Mouse (Mus musculus): ENCODE measurements around the gene Zfhx3. TPM values are rescaled to one million over a fixed set of nuclear protein-coding genes. Genes with fewer than 3 reads are reported as not detected.
A peak's percentile ranks its signal among the peaks of the same experiment; 100 is the strongest.

Gene Zfhx3
- polyA plus RNA-seq, 1 experiment from 2014 or later, result 34.7 TPM

GRCm38 (mm10) chr8:108854444-108855102, 912.1 kb downstream of the Zfhx3 start:
- Histone ChIP-seq H3K36me3 (replicated peaks; ENCODE audit: control insufficient read depth, insufficient read depth) (peaks cover 15% of the 10 kb centered on the region; the same call in 1 of the 2 replicates), H3K27me3 (ENCODE audit: control insufficient read depth, insufficient read depth, low read length) (no peaks in the 10 kb centered on the region), H3K27ac (no peak overlapping the region), H3K4me1 (replicated peaks; ENCODE audit: control insufficient read depth, insufficient read depth, low read length) (peaks cover 23% of the 10 kb centered on the region; the same call in 1 of the 2 replicates), H3K4me2 (replicated peaks) (no peak overlapping the region), H3K4me3 (replicated peaks; ENCODE audit: low read length) (no peak overlapping the region), H3K9me3 (ENCODE audit: control insufficient read depth, low read length) (no peaks in the 10 kb centered on the region), H3K9ac (no peak overlapping the region)
- 69% methylated on average over 12 of the region's 12 CpGs for WGBS
- DNase-seq (ENCODE audit: low spot score) (no peak), ATAC-seq (ENCODE audit: low FRiP score) (no peak)

DNA sequence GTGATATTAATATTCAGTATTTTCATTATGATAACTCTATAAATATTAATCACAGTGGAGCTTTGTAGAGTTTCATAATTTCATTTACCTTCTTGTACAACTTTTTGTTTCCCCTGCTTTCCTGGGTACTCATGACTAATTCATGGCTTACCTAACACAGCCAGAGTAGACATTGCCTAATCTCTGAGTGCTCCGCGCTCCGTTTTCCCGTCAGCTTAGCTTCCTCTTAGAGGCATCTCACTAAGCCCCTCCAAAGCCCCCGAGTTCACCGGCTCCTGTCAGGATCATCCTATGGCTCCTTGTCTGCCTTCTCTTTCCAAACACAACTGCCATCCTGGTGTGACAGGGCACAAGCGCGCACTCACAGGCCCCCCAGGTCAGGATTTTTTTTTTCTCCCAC, 916.6 kb downstream of the Zfhx3 start:
- ATAC-seq (ENCODE audit: low FRiP score), result no peak

GRCm38 (mm10) chr8:108859983-108860382, 917.5 kb downstream of the Zfhx3 start:
- H3K27ac ChIP-seq, result no peak overlapping the region
- H3K9me3 ChIP-seq (ENCODE audit: control insufficient read depth, low read length), result no peaks in the 10 kb centered on the region
- H3K9ac ChIP-seq, result no peak overlapping the region
- H3K27me3 ChIP-seq (ENCODE audit: control insufficient read depth, insufficient read depth, low read length), result no peaks in the 10 kb centered on the region
- DNase-seq (ENCODE audit: low spot score) (no peak), ATAC-seq (ENCODE audit: low FRiP score) (no peak)
- 67% methylated on average over 9 of the region's 9 CpGs for WGBS
- 0 out of 2 replicates have a peak, but pooled peaks cover 2% of the 10 kb centered on the region for H3K4me1 ChIP-seq (replicated peaks; ENCODE audit: control insufficient read depth, insufficient read depth, low read length)
- no peak overlapping the region for H3K4me3 ChIP-seq (replicated peaks; ENCODE audit: low read length)
- H3K4me2 ChIP-seq (replicated peaks), result no peak overlapping the region
- peaks cover 22% of the 10 kb centered on the region for H3K36me3 ChIP-seq (replicated peaks; ENCODE audit: control insufficient read depth, insufficient read depth)

More for the DNA sequence above, 916.6 kb downstream of the Zfhx3 start:
- H3K4me3 ChIP-seq (replicated peaks; ENCODE audit: low read length), result no peak overlapping the region
- H3K27me3 ChIP-seq (ENCODE audit: control insufficient read depth, insufficient read depth, low read length), result no peaks in the 10 kb centered on the region
- no peak for DNase-seq (ENCODE audit: low spot score)
- 0 out of 2 replicates have a peak, but pooled peaks cover 3% of the 10 kb centered on the region for H3K4me1 ChIP-seq (replicated peaks; ENCODE audit: control insufficient read depth, insufficient read depth, low read length)
- H3K9ac ChIP-seq, result no peak overlapping the region
- H3K36me3 ChIP-seq (replicated peaks; ENCODE audit: control insufficient read depth, insufficient read depth), result peaks cover 22% of the 10 kb centered on the region
- H3K9me3 ChIP-seq (ENCODE audit: control insufficient read depth, low read length), result no peaks in the 10 kb centered on the region
- no peak overlapping the region for H3K27ac ChIP-seq
- 80% methylated on average over 8 of the region's 8 CpGs for WGBS
- H3K4me2 ChIP-seq (replicated peaks), result no peak overlapping the region

- Histone ChIP-seq H3K9me3 (ENCODE audit: control insufficient read depth, low read length) (no peaks in the 10 kb centered on the region), H3K4me1 (replicated peaks; ENCODE audit: control insufficient read depth, insufficient read depth, low read length) (0 out of 2 replicates have a peak, but pooled peaks cover 4% of the 10 kb centered on the region), H3K27me3 (ENCODE audit: control insufficient read depth, insufficient read depth, low read length) (no peaks in the 10 kb centered on the region), H3K9ac (no peak overlapping the region), H3K36me3 (replicated peaks; ENCODE audit: control insufficient read depth, insufficient read depth) (peaks cover 8% of the 10 kb centered on the region), H3K27ac (no peak overlapping the region), H3K4me2 (replicated peaks) (no peak overlapping the region), H3K4me3 (replicated peaks; ENCODE audit: low read length) (no peak overlapping the region)
- 91% methylated on average over 10 of the region's 10 CpGs for WGBS
- no peak for ATAC-seq (ENCODE audit: low FRiP score)
- DNase-seq (ENCODE audit: low spot score), result no peak
Measured at GRCm38 (mm10) chr8:108863440-108863839, 921.0 kb downstream of the Zfhx3 start.

DNA sequence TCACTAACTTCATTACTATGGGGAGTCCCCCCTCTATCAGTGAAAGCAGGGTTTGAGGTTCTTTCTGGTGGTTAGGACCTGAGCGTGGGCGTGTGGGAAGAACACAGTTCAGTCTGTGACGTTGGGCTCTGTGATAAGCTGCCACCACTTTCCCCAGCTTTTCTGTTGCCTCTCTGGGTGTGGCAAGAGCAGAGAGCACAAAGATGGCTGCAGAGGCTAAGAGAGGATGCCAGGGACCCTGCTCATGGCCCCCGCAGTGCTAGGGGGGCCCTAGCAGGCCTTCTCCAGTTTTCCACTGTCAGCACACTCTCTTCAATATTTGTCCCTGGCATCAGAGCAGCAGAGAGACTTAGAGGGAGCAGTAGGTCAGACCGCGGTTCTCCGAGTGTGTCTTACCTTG, 924.0 kb downstream of the Zfhx3 start:
- 89% methylated on average over 7 of the region's 7 CpGs for WGBS
- H3K9ac ChIP-seq, result no peak overlapping the region

DNA sequence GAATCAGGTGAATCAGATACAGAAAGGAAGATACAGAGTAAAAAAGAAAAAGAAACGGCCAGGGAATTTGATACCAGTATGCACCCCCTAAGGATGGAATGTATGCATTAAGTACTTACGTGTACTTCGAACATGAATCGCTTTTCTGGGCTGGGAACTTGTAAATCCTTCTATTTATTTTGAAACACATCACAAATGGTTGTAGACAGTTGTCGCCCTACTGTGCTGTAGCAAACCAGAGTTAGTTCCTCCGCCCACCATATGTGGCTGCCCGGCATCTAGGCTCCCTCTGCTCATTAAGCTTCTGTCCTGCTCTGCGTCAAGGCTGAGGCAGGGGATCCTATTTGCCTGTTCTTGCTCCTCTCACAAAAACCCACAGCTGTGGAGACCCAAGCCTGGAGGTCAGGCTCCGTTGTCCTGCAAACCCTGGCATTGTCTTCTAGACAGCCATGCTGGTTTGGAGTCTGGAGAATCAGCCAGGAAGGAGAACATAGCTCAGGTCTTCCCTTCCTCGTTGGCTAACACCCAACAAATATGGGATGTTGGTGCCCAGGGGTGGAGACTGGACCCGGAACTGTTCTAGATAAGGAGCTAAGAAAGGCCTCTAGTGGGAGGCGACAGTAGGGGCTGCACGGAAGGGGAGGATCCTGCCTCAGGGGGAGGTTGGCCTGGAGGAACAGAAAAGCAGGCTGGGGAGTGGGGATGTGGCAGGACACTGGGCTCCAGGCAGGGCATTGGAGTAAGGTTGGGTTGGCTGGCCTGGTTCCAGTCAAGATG, 925.2 kb downstream of the Zfhx3 start:
- no peak for DNase-seq (ENCODE audit: low spot score)
- H3K9ac ChIP-seq, result no peak overlapping the region
- H3K4me1 ChIP-seq (replicated peaks; ENCODE audit: control insufficient read depth, insufficient read depth, low read length), result 0 out of 2 replicates have a peak, but pooled peaks cover 4% of the 10 kb centered on the region
- no peak overlapping the region for H3K4me3 ChIP-seq (replicated peaks; ENCODE audit: low read length)
- H3K36me3 ChIP-seq (replicated peaks; ENCODE audit: control insufficient read depth, insufficient read depth), result peaks cover 5% of the 10 kb centered on the region
- H3K27ac ChIP-seq, result no peak overlapping the region
- ATAC-seq (ENCODE audit: low FRiP score), result no peak
- H3K4me2 ChIP-seq (replicated peaks), result no peak overlapping the region
- H3K9me3 ChIP-seq (ENCODE audit: control insufficient read depth, low read length), result no peaks in the 10 kb centered on the region
- H3K27me3 ChIP-seq (ENCODE audit: control insufficient read depth, insufficient read depth, low read length), result no peaks in the 10 kb centered on the region
- WGBS, result 67% methylated on average over 13 of the region's 13 CpGs

More for the DNA sequence above, 924.0 kb downstream of the Zfhx3 start:
- DNase-seq (ENCODE audit: low spot score) (no peak), ATAC-seq (ENCODE audit: low FRiP score) (no peak)
- H3K9me3 ChIP-seq (ENCODE audit: control insufficient read depth, low read length), result no peaks in the 10 kb centered on the region
- peaks cover 5% of the 10 kb centered on the region for H3K36me3 ChIP-seq (replicated peaks; ENCODE audit: control insufficient read depth, insufficient read depth)
- no peak overlapping the region for H3K4me3 ChIP-seq (replicated peaks; ENCODE audit: low read length)
- no peaks in the 10 kb centered on the region for H3K27me3 ChIP-seq (ENCODE audit: control insufficient read depth, insufficient read depth, low read length)
- no peak overlapping the region for H3K27ac ChIP-seq
- no peak overlapping the region for H3K4me2 ChIP-seq (replicated peaks)
- 0 out of 2 replicates have a peak, but pooled peaks cover 4% of the 10 kb centered on the region for H3K4me1 ChIP-seq (replicated peaks; ENCODE audit: control insufficient read depth, insufficient read depth, low read length)

- DNase-seq (ENCODE audit: low spot score), result no peak
- 0 out of 2 replicates have a peak, but pooled peaks have one; percentile 27 for ATAC-seq (ENCODE audit: low FRiP score)
- no peak overlapping the region for H3K4me2 ChIP-seq (replicated peaks)
- H3K27ac ChIP-seq, result no peak overlapping the region
- no peaks in the 10 kb centered on the region for H3K27me3 ChIP-seq (ENCODE audit: control insufficient read depth, insufficient read depth, low read length)
- no peak overlapping the region for H3K4me3 ChIP-seq (replicated peaks; ENCODE audit: low read length)
- peaks cover 5% of the 10 kb centered on the region for H3K36me3 ChIP-seq (replicated peaks; ENCODE audit: control insufficient read depth, insufficient read depth)
- 0 out of 2 replicates have a peak, but pooled peaks cover 4% of the 10 kb centered on the region for H3K4me1 ChIP-seq (replicated peaks; ENCODE audit: control insufficient read depth, insufficient read depth, low read length)
- 86% methylated on average over 14 of the region's 14 CpGs for WGBS
- H3K9ac ChIP-seq, result no peak overlapping the region
- H3K9me3 ChIP-seq (ENCODE audit: control insufficient read depth, low read length), result no peaks in the 10 kb centered on the region
Measured at GRCm38 (mm10) chr8:108868259-108869090, 926.0 kb downstream of the Zfhx3 start.

- Histone ChIP-seq H3K4me2 (replicated peaks) (no peak overlapping the region), H3K9me3 (ENCODE audit: control insufficient read depth, low read length) (no peaks in the 10 kb centered on the region), H3K4me3 (replicated peaks; ENCODE audit: low read length) (no peak overlapping the region), H3K4me1 (replicated peaks; ENCODE audit: control insufficient read depth, insufficient read depth, low read length) (0 out of 2 replicates have a peak, but pooled peaks cover 4% of the 10 kb centered on the region), H3K27ac (no peak overlapping the region), H3K9ac (no peak overlapping the region), H3K27me3 (ENCODE audit: control insufficient read depth, insufficient read depth, low read length) (no peaks in the 10 kb centered on the region), H3K36me3 (replicated peaks; ENCODE audit: control insufficient read depth, insufficient read depth) (peaks cover 5% of the 10 kb centered on the region)
- ATAC-seq (ENCODE audit: low FRiP score) (no peak), DNase-seq (ENCODE audit: low spot score) (no peak)
- 91% methylated on average over 3 of the region's 3 CpGs for WGBS
Measured at GRCm38 (mm10) chr8:108869420-108869819, 927.0 kb downstream of the Zfhx3 start.

GRCm38 (mm10) chr8:108869935-108870334, 927.5 kb downstream of the Zfhx3 start:
- H3K4me1 ChIP-seq (replicated peaks; ENCODE audit: control insufficient read depth, insufficient read depth, low read length), result 0 out of 2 replicates have a peak, but pooled peaks cover 4% of the 10 kb centered on the region
- H3K9ac ChIP-seq, result no peak overlapping the region
- H3K9me3 ChIP-seq (ENCODE audit: control insufficient read depth, low read length), result no peaks in the 10 kb centered on the region
- no peaks in the 10 kb centered on the region for H3K27me3 ChIP-seq (ENCODE audit: control insufficient read depth, insufficient read depth, low read length)
- H3K36me3 ChIP-seq (replicated peaks; ENCODE audit: control insufficient read depth, insufficient read depth), result peaks cover 5% of the 10 kb centered on the region
- 86% methylated on average over 5 of the region's 5 CpGs for WGBS
- H3K4me2 ChIP-seq (replicated peaks), result no peak overlapping the region
- no peak for DNase-seq (ENCODE audit: low spot score)
- no peak overlapping the region for H3K4me3 ChIP-seq (replicated peaks; ENCODE audit: low read length)
- no peak for ATAC-seq (ENCODE audit: low FRiP score)
- no peak overlapping the region for H3K27ac ChIP-seq

All from hindbrain, embryonic 14.5 days (tissue).